20 mouse cellular contexts compared by ENCODE assay signal in genomic region chr14:117785507-117786085, GRCm38 (mm10).
A peak's percentile ranks its signal among the peaks of the same experiment; 100 is the strongest.
DNase-seq lines count a peak whose midpoint lies in the region; ATAC-seq lines count a peak whose summit lies in the region.
"Had no signal": no experiment of that assay in that cellular context is flagged by ENCODE, and none has a peak within 500 bp of the region (broad histone marks: within the 10 kb centered on the region; RNA-seq: fewer than 3 reads in every experiment).

No protein-coding gene starts in this region.

- H3K4me1 ChIP-seq in forebrain, embryonic 16.5 days (replicated peaks; ENCODE audit: control insufficient read depth, insufficient read depth, low read length): 0 out of 2 replicates have a peak, but pooled peaks cover 3% of the 10 kb centered on the region
- H3K4me1 ChIP-seq in forebrain, embryonic 15.5 days: peaks cover 6% of the 10 kb centered on the region
- peaks cover 17% of the 10 kb centered on the region for H3K4me1 ChIP-seq in kidney, embryonic 15.5 days
- peaks cover 12% of the 10 kb centered on the region for H3K4me1 ChIP-seq in neural tube, embryonic 12.5 days
- peaks cover 6% of the 10 kb centered on the region for H3K4me1 ChIP-seq in midbrain, embryonic 16.5 days (ENCODE audit: control insufficient read depth, insufficient read depth, low read length)
- H3K4me1 ChIP-seq: intestine, embryonic 15.5 days had no signal

- H3K9ac ChIP-seq in forebrain, embryonic 16.5 days (replicated peaks; ENCODE audit: low read depth, low read length): no peak overlapping the region
- no peak overlapping the region for H3K9ac ChIP-seq in forebrain, embryonic 15.5 days (replicated peaks)
- no peak overlapping the region for H3K9ac ChIP-seq in kidney, embryonic 15.5 days
- no peak overlapping the region for H3K9ac ChIP-seq in neural tube, embryonic 12.5 days
- H3K9ac ChIP-seq in midbrain, embryonic 16.5 days (ENCODE audit: low read depth, low read length): no peak overlapping the region
- H3K9ac ChIP-seq: intestine, embryonic 15.5 days had no signal

- 82% methylated on average over 15 of the region's 15 CpGs for WGBS in forebrain, embryonic 16.5 days
- WGBS in forebrain, embryonic 15.5 days: 71% methylated on average over 15 of the region's 15 CpGs
- WGBS in kidney, embryonic 15.5 days: 62% methylated on average over 15 of the region's 15 CpGs
- 82% methylated on average over 15 of the region's 15 CpGs for WGBS in neural tube, embryonic 12.5 days
- 73% methylated on average over 15 of the region's 15 CpGs for WGBS in midbrain, embryonic 16.5 days

- ATAC-seq in forebrain, embryonic 16.5 days: 0 out of 2 replicates have a peak, but pooled peaks have one; percentile 28
- ATAC-seq in forebrain, embryonic 15.5 days (replicated peaks): no peak
- ATAC-seq in kidney, embryonic 15.5 days (replicated peaks; ENCODE audit: low FRiP score): peak; percentile 46; the same call in 1 of the 2 replicates
- peak; percentile 61; the same call in 1 of the 2 replicates for ATAC-seq in neural tube, embryonic 12.5 days (ENCODE audit: low FRiP score, low read depth)
- ATAC-seq in midbrain, embryonic 16.5 days: 0 out of 2 replicates have a peak, but pooled peaks have one; percentile 26
- ATAC-seq: activated CD4-positive, CD25-positive, alpha-beta regulatory T cell, adult 4 months; intestine, embryonic 15.5 days had no signal

- H3K4me2 ChIP-seq in forebrain, embryonic 16.5 days (ENCODE audit: low read length): no peak overlapping the region
- no peak overlapping the region for H3K4me2 ChIP-seq in forebrain, embryonic 15.5 days (replicated peaks)
- H3K4me2 ChIP-seq in kidney, embryonic 15.5 days: no peak overlapping the region
- H3K4me2 ChIP-seq in neural tube, embryonic 12.5 days (replicated peaks): no peak overlapping the region
- no peak overlapping the region for H3K4me2 ChIP-seq in midbrain, embryonic 16.5 days (ENCODE audit: low read length)
- H3K4me2 ChIP-seq: intestine, embryonic 15.5 days had no signal

- H3K27me3 ChIP-seq in forebrain, embryonic 16.5 days (replicated peaks; ENCODE audit: control insufficient read depth, insufficient read depth, low read length): no peaks in the 10 kb centered on the region
- no peaks in the 10 kb centered on the region for H3K27me3 ChIP-seq in forebrain, embryonic 15.5 days
- no peaks in the 10 kb centered on the region for H3K27me3 ChIP-seq in kidney, embryonic 15.5 days
- no peaks in the 10 kb centered on the region for H3K27me3 ChIP-seq in neural tube, embryonic 12.5 days (replicated peaks)
- H3K27me3 ChIP-seq in midbrain, embryonic 16.5 days (ENCODE audit: control insufficient read depth, insufficient read depth, low read depth, low read length): no peaks in the 10 kb centered on the region
- H3K27me3 ChIP-seq: intestine, embryonic 15.5 days had no signal

- no peak overlapping the region for H3K27ac ChIP-seq in forebrain, embryonic 16.5 days (ENCODE audit: low read length)
- H3K27ac ChIP-seq in forebrain, embryonic 15.5 days (replicated peaks): no peak overlapping the region
- no peak overlapping the region for H3K27ac ChIP-seq in kidney, embryonic 15.5 days
- H3K27ac ChIP-seq in neural tube, embryonic 12.5 days: no peak overlapping the region
- H3K27ac ChIP-seq in midbrain, embryonic 16.5 days (ENCODE audit: low read length): no peak overlapping the region
- H3K27ac ChIP-seq: intestine, embryonic 15.5 days; layer of hippocampus, adult 2 months had no signal

- no peak for DNase-seq in kidney, adult 9 months
- DNase-seq in neural tube, embryonic 10.5 days (ENCODE audit: extremely low spot score, low spot score): no peak
- no peak for DNase-seq in cerebellum, adult 18-20 months
- DNase-seq: cerebellum, adult 8-10 months; gastrocnemius, postnatal 10 days; heart, adult 18-20 months; heart, postnatal 36 days; kidney, postnatal 14 days; lung, postnatal 14 days; thymus, postnatal 25 days had no signal

- no peaks in the 10 kb centered on the region for H3K36me3 ChIP-seq in forebrain, embryonic 16.5 days (ENCODE audit: control insufficient read depth, insufficient read depth)
- H3K36me3 ChIP-seq in forebrain, embryonic 15.5 days: no peaks in the 10 kb centered on the region
- H3K36me3 ChIP-seq in kidney, embryonic 15.5 days: no peaks in the 10 kb centered on the region
- no peaks in the 10 kb centered on the region for H3K36me3 ChIP-seq in neural tube, embryonic 12.5 days
- no peaks in the 10 kb centered on the region for H3K36me3 ChIP-seq in midbrain, embryonic 16.5 days (ENCODE audit: control insufficient read depth, insufficient read depth, low read length)
- H3K36me3 ChIP-seq: G1E; intestine, embryonic 15.5 days had no signal

- no peaks in the 10 kb centered on the region for H3K9me3 ChIP-seq in forebrain, embryonic 16.5 days (ENCODE audit: control insufficient read depth, low read length)
- H3K9me3 ChIP-seq in forebrain, embryonic 15.5 days: no peaks in the 10 kb centered on the region
- no peaks in the 10 kb centered on the region for H3K9me3 ChIP-seq in kidney, embryonic 15.5 days (replicated peaks)
- H3K9me3 ChIP-seq in neural tube, embryonic 12.5 days: no peaks in the 10 kb centered on the region
- H3K9me3 ChIP-seq in midbrain, embryonic 16.5 days (replicated peaks; ENCODE audit: control insufficient read depth, low read length, poor library complexity, severe bottlenecking): no peaks in the 10 kb centered on the region
- H3K9me3 ChIP-seq: intestine, embryonic 15.5 days had no signal

- H3K4me3 ChIP-seq in forebrain, embryonic 16.5 days (replicated peaks; ENCODE audit: low read length): no peak overlapping the region
- no peak overlapping the region for H3K4me3 ChIP-seq in forebrain, embryonic 15.5 days
- H3K4me3 ChIP-seq in kidney, embryonic 15.5 days (replicated peaks): no peak overlapping the region
- no peak overlapping the region for H3K4me3 ChIP-seq in neural tube, embryonic 12.5 days
- H3K4me3 ChIP-seq in midbrain, embryonic 16.5 days (ENCODE audit: low read depth, low read length): no peak overlapping the region
- H3K4me3 ChIP-seq: intestine, embryonic 15.5 days; layer of hippocampus, adult 2 months; myocyte had no signal
